ENCODE assay signal across 8 mouse cellular contexts in genomic region chr7:29155838-29156782, GRCm38 (mm10). TPM values are rescaled to one million over a fixed set of nuclear protein-coding genes. Genes with fewer than 3 reads are reported as not detected.
DNase-seq lines count a peak whose midpoint lies in the region; ATAC-seq lines count a peak whose summit lies in the region.

Gene Fam98c (minus strand): TSS chr7:29156234.

- DNase-seq in adrenal gland, adult 18-20 months (ENCODE audit: low spot score in 2 of 2): peak; percentile 76
- peak; percentile 91 for DNase-seq in embryo, embryonic 10.5 days (ENCODE audit: low spot score)
- peak; percentile 83 for DNase-seq in gastrocnemius, postnatal 14 days
- peak; percentile 81 to 92 for DNase-seq in left cerebral cortex, postnatal 10 days (ENCODE audit: extremely low spot score in 1 of 2, low spot score in 2 of 2)
- DNase-seq in right cerebral cortex, postnatal 14 days: peak; percentile 82
- peak; percentile 86 for DNase-seq in yolk sac, embryonic 10.5 days (ENCODE audit: low spot score)

- peak; percentile 93 for ATAC-seq in inflammation-experienced regulatory T-cells, adult 6 months
- ATAC-seq in megakaryocyte progenitor cell, adult 5-6 weeks (replicated peaks; ENCODE audit: poor library complexity): peak; percentile 96

- intact Hi-C loops in gastrocnemius, postnatal 14 days (cut with DNase I; ENCODE audit: low total_unique reads): no loop called here
- intact Hi-C loops in left cerebral cortex, postnatal 10 days (cut with DNase I): no loop called here

RNA-seq across cellular contexts. Expression of gene Fam98c, which starts in this region (rescaled TPM):
- total RNA-seq in adrenal gland, adult 18-20 months (2021): 1 to 10 TPM; 9.1 to 9.8 TPM
- 10 to 100 TPM; 12.3 to 13.0 TPM for total RNA-seq in gastrocnemius, postnatal 14 days (2021)
- polyA plus RNA-seq in inflammation-experienced regulatory T-cells, adult 6 months (2017; shearing (Covaris generic)): 10 to 100 TPM in 2 of 3 experiments, 1 to 10 TPM in 1; 6.5 to 11.3 (median 11.3) TPM
- total RNA-seq in left cerebral cortex, postnatal 10 days (2021): 10 to 100 TPM; 25.1 to 26.0 TPM
- total RNA-seq in megakaryocyte progenitor cell, adult 5-6 weeks (2015): 19.4 and 24.1 TPM in 2 replicates
- 22.6 and 23.4 TPM in 2 replicates for total RNA-seq in megakaryocyte progenitor cell, adult 5-6 weeks (2017)

Comparison
In these comparisons a context has a peak if more than half of its experiments do, and no peak if none do; other contexts are left out.
1. Peak in every context shown above with its lines: DNase-seq and ATAC-seq.